Mouse (Mus musculus) myocyte (in vitro differentiated cells): ENCODE measurements around the gene Pecr. TPM values are rescaled to one million over a fixed set of nuclear protein-coding genes. Genes with fewer than 3 reads are reported as not detected.
"Not testable (repeated sequence)": the region's sequence is repeated elsewhere in the genome, so short reads cannot be mapped to it uniquely, and the experiment has no call there.

Experiments used
- H3K27me3 ChIP-seq: one replicate; pipeline ENCODE4 v1.6.1; 2011; ENCODE audit not compliant: control insufficient read depth, insufficient read depth, insufficient read length
- H3K36me3 ChIP-seq: one replicate; pipeline ENCODE4 v1.6.1; 2011; ENCODE audit not compliant: control insufficient read depth, insufficient read depth
- H3K4me2 ChIP-seq: one replicate; pipeline ENCODE4 v1.6.1; 2011; ENCODE audit warnings: low read depth, control low read depth
- H3K4me3 ChIP-seq: one replicate; pipeline ENCODE4 v1.5.1; 2011; ENCODE audit warnings: mild to moderate bottlenecking, control low read depth, moderate library complexity
- H3K79me2 ChIP-seq: one replicate; pipeline ENCODE4 v1.6.1; 2011; ENCODE audit not compliant: control insufficient read depth, insufficient read depth
- H3ac ChIP-seq: one replicate; pipeline ENCODE4 v1.6.1; 2011; ENCODE audit not compliant: control insufficient read depth, insufficient read length
- CEBPB ChIP-seq: IDR thresholded peaks from 2 replicates; pipeline ENCODE4 v1.6.1; 2011; ENCODE audit warnings: mild to moderate bottlenecking, moderate library complexity; ENCODE audit not compliant: poor library complexity, insufficient read depth, severe bottlenecking
- E2F4 ChIP-seq: IDR thresholded peaks from one replicate; pipeline ENCODE4 v1.6.1; 2011; ENCODE audit warnings: mild to moderate bottlenecking, control low read depth, moderate library complexity; ENCODE audit not compliant: insufficient read depth
- MAX ChIP-seq: IDR thresholded peaks from one replicate; pipeline ENCODE4 v1.6.1; 2011; ENCODE audit warnings: low read depth, mild to moderate bottlenecking, control low read depth
- MYOD1 ChIP-seq, 3 experiments: IDR thresholded peaks; one replicate each; pipeline ENCODE4 v1.6.1; 2011; ENCODE audit warnings: control low read depth in 2 of 3, low read depth in 2 of 3, mild to moderate bottlenecking in 2 of 3, moderate library complexity in 1 of 3; ENCODE audit not compliant: insufficient read length in 2 of 3, control insufficient read depth in 1 of 3
- MYOG ChIP-seq, 3 experiments: IDR thresholded peaks; one replicate each; pipeline ENCODE4 v1.6.1; 2011; ENCODE audit warnings: control low read depth in 2 of 3, low read depth in 2 of 3, mild to moderate bottlenecking in 2 of 3; ENCODE audit not compliant: insufficient read length in 2 of 3, control insufficient read depth in 1 of 3, insufficient read depth in 1 of 3
- POLR2A ChIP-seq: IDR thresholded peaks from one replicate; pipeline ENCODE4 v1.6.1; 2011; ENCODE audit warnings: low read depth, mild to moderate bottlenecking, control low read depth, moderate library complexity; ENCODE audit not compliant: insufficient read length
- POLR2AphosphoS2 ChIP-seq: IDR thresholded peaks from one replicate; pipeline ENCODE4 v1.6.1; 2011; ENCODE audit warnings: low read depth, control low read depth; ENCODE audit not compliant: insufficient read length
- REST ChIP-seq: IDR thresholded peaks from one replicate; pipeline ENCODE4 v1.6.1; 2011; ENCODE audit warnings: mild to moderate bottlenecking, control low read depth, moderate library complexity; ENCODE audit not compliant: insufficient read depth, insufficient read length
- SRF ChIP-seq: IDR thresholded peaks from one replicate; pipeline ENCODE4 v1.6.1; 2011; ENCODE audit warnings: low read depth; ENCODE audit not compliant: control insufficient read depth, insufficient read length
- TCF12 ChIP-seq: IDR thresholded peaks from one replicate; pipeline ENCODE4 v1.6.1; 2011; ENCODE audit warnings: mild to moderate bottlenecking, control low read depth; ENCODE audit not compliant: poor library complexity, insufficient read depth, severe bottlenecking
- TCF3 ChIP-seq: IDR thresholded peaks from one replicate; pipeline ENCODE4 v1.6.1; 2011; ENCODE audit warnings: low read depth, control low read depth; ENCODE audit not compliant: insufficient read length
- USF1 ChIP-seq: IDR thresholded peaks from one replicate; pipeline ENCODE4 v1.6.1; 2011; ENCODE audit warnings: low read depth, mild to moderate bottlenecking, control low read depth, moderate library complexity
- polyA plus RNA-seq: library from polyadenylated mRNA; unstranded; fragments of >200 nt; fragmentation: generic; extraction: Trizol; gene quantifications from one replicate; pipeline ENCODE4 v1.2.1, GENCODE M21; 2012; ENCODE audit warnings: missing spikeins

Gene Pecr
- polyA plus RNA-seq, 1 experiment = 13.7 TPM

- TF ChIP-seq REST = no peak
- peak in 1 of 3 experiments; percentile 47 for TF ChIP-seq MYOD1 (IDR thresholded peaks at IDR 0.05; ENCODE audit: control insufficient read depth in 1 of 3, insufficient read length in 2 of 3, low read depth in 2 of 3)
- TF ChIP-seq POLR2AphosphoS2 = peak; percentile 78
- TF ChIP-seq TCF12 = no peak
- TF ChIP-seq POLR2A = peak; percentile 76
- no peak for TF ChIP-seq MAX
- Histone ChIP-seq H3K4me2 (peak overlapping the region; percentile 60), H3K36me3 (peaks cover 5% of the 10 kb centered on the region), H3ac (no peak overlapping the region), H3K27me3 (no peaks in the 10 kb centered on the region), H3K4me3 (peak overlapping the region; percentile 30), H3K79me2 (no peaks in the 10 kb centered on the region)
These were observed 28.9 kb downstream of the Pecr start for GRCm38 (mm10) chr1:72255062-72255853.

- Histone ChIP-seq H3ac (no peak overlapping the region), H3K4me2 (peak overlapping the region; percentile 92), H3K27me3 (no peaks in the 10 kb centered on the region), H3K4me3 (peak overlapping the region; percentile 30), H3K79me2 (no peaks in the 10 kb centered on the region), H3K36me3 (peaks cover 5% of the 10 kb centered on the region)
- TF ChIP-seq E2F4 (no peak), POLR2A (no peak), TCF3 (no peak), MAX (no peak), TCF12 (no peak), POLR2AphosphoS2 (no peak), MYOG (IDR thresholded peaks at IDR 0.05; ENCODE audit: control insufficient read depth in 1 of 3, insufficient read depth in 1 of 3, insufficient read length in 2 of 3, low read depth in 2 of 3) (no peak), CEBPB (no peak), USF1 (no peak), REST (no peak), MYOD1 (IDR thresholded peaks at IDR 0.05; ENCODE audit: control insufficient read depth in 1 of 3, insufficient read length in 2 of 3, low read depth in 2 of 3) (no peak), SRF (no peak)
These were observed 29.5 kb downstream of the Pecr start for GRCm38 (mm10) chr1:72254545-72255061.

GRCm38 (mm10) chr1:72253881-72254491 is 30.1 kb downstream of the Pecr start:
- no peaks in the 10 kb centered on the region for H3K79me2 ChIP-seq
- peaks cover 3% of the 10 kb centered on the region for H3K36me3 ChIP-seq
- H3K4me3 ChIP-seq = peak overlapping the region; percentile 30
- H3ac ChIP-seq = no peak overlapping the region
- H3K4me2 ChIP-seq = peak overlapping the region; percentile 92
- no peak for TF ChIP-seq MYOD1 (IDR thresholded peaks at IDR 0.05; ENCODE audit: control insufficient read depth in 1 of 3, insufficient read length in 2 of 3, low read depth in 2 of 3)
- TF ChIP-seq CEBPB = no peak
- TF ChIP-seq USF1 = no peak
- no peak for TF ChIP-seq TCF12
- no peak for TF ChIP-seq POLR2AphosphoS2
- TF ChIP-seq TCF3 = no peak
- no peak for TF ChIP-seq MAX
- TF ChIP-seq POLR2A = no peak
- no peak for TF ChIP-seq REST
- no peak for TF ChIP-seq SRF
- no peak for TF ChIP-seq MYOG (IDR thresholded peaks at IDR 0.05; ENCODE audit: control insufficient read depth in 1 of 3, insufficient read depth in 1 of 3, insufficient read length in 2 of 3, low read depth in 2 of 3)
- no peak for TF ChIP-seq E2F4
- no peaks in the 10 kb centered on the region for H3K27me3 ChIP-seq

- no peak for TF ChIP-seq MYOG (IDR thresholded peaks at IDR 0.05; ENCODE audit: control insufficient read depth in 1 of 3, insufficient read depth in 1 of 3, insufficient read length in 2 of 3, low read depth in 2 of 3)
- no peak for TF ChIP-seq POLR2A
- TF ChIP-seq CEBPB = no peak
- no peak for TF ChIP-seq E2F4
- no peak for TF ChIP-seq TCF12
- no peak for TF ChIP-seq TCF3
- no peak for TF ChIP-seq MAX
- no peak for TF ChIP-seq SRF
- TF ChIP-seq MYOD1 (IDR thresholded peaks at IDR 0.05; ENCODE audit: control insufficient read depth in 1 of 3, insufficient read length in 2 of 3, low read depth in 2 of 3) = no peak
- no peak for TF ChIP-seq POLR2AphosphoS2
- TF ChIP-seq USF1 = no peak
- no peak for TF ChIP-seq REST
- no peak overlapping the region for H3K4me3 ChIP-seq
- no peaks in the 10 kb centered on the region for H3K27me3 ChIP-seq
- H3ac ChIP-seq = no peak overlapping the region
- H3K79me2 ChIP-seq = no peaks in the 10 kb centered on the region
- no peaks in the 10 kb centered on the region for H3K36me3 ChIP-seq
- H3K4me2 ChIP-seq = no peak overlapping the region
These were observed 32.3 kb downstream of the Pecr start for GRCm38 (mm10) chr1:72251806-72252205.

DNA sequence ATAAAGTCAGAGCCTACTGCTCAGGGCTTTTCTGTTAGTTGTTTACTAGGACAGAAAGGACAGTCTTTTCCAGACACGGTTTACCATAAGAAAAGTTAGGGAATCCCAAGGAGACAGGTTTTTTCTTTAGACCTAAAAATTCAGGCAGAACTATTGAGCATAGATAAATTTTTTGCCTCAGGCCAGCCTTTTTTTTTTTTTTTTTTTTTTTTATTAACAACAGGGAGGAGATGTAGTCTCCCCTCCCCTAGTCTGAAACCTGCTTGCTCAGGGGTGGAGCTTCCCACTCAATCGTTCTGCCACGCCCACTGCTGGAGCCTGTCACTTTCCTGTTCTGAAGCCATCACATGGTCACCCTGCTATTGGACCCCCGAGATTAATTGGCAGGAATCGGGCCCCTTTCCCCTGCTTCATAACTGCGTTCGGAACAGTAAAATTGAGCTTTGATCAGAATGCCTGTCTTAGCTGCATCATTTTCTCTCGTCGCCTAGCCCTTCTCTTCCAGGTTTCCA is 35.8 kb downstream of the Pecr start:
- H3K4me2 ChIP-seq, H3ac ChIP-seq, H3K27me3 ChIP-seq, H3K36me3 ChIP-seq, H3K79me2 ChIP-seq, H3K4me3 ChIP-seq: not testable (repeated sequence)
